In genomic region chr5:143548922-143549321, GRCm38 (mm10) we compare ENCODE assay signal across 7 mouse cellular contexts. TPM values are rescaled to one million over a fixed set of nuclear protein-coding genes. Genes with fewer than 3 reads are reported as not detected.
DNase-seq lines count a peak whose midpoint lies in the region; ATAC-seq and TF ChIP-seq lines count a peak whose summit lies in the region.
"Not testable (repeated sequence)": the region's sequence is repeated elsewhere in the genome, so short reads cannot be mapped to it uniquely, and the experiment has no call there.

No protein-coding gene starts in this region.

- not testable (repeated sequence) for H3K36me3 ChIP-seq in embryonic facial prominence, embryonic 13.5 days; heart, embryonic 12.5 days; intestine, postnatal 0 days (ENCODE audit: control insufficient read depth, insufficient read depth); liver, adult 2 months (ENCODE audit: control insufficient read depth, insufficient read depth, low read length); midbrain, embryonic 11.5 days (ENCODE audit: control insufficient read depth, insufficient read depth, low read length)

- H3K27me3 ChIP-seq in embryonic facial prominence, embryonic 13.5 days; heart, embryonic 12.5 days (replicated peaks); intestine, postnatal 0 days (replicated peaks; ENCODE audit: control insufficient read depth, insufficient read depth, low read length); liver, adult 2 months (ENCODE audit: control insufficient read depth, insufficient read depth, low read length); midbrain, embryonic 11.5 days (ENCODE audit: control insufficient read depth, insufficient read depth, low read length): not testable (repeated sequence)

- H3K79me2 ChIP-seq in liver, adult 2 months (ENCODE audit: control insufficient read depth, insufficient read depth, low read length): not testable (repeated sequence)

- DNase-seq in R1 (ENCODE audit: low read depth, low spot score): peak; percentile 37
- not testable (repeated sequence) for DNase-seq in liver, adult 2 months (ENCODE audit: extremely low read depth, low read depth, low spot score)
- peak; percentile 86 for DNase-seq in midbrain, embryonic 11.5 days (ENCODE audit: low spot score, missing footprints)
- DNase-seq in retina, postnatal 1 day: peak; percentile 19

- H3K4me1 ChIP-seq in embryonic facial prominence, embryonic 13.5 days: peaks cover 24% of the 10 kb centered on the region
- H3K4me1 ChIP-seq in heart, embryonic 12.5 days (replicated peaks): peaks cover 14% of the 10 kb centered on the region
- not testable (repeated sequence) for H3K4me1 ChIP-seq in intestine, postnatal 0 days (replicated peaks; ENCODE audit: control insufficient read depth, insufficient read depth, low read length); liver, adult 2 months (ENCODE audit: control insufficient read depth, insufficient read depth, low read length)
- H3K4me1 ChIP-seq in midbrain, embryonic 11.5 days (ENCODE audit: control insufficient read depth, insufficient read depth, low read length): peaks cover 10% of the 10 kb centered on the region

- peak overlapping the region; percentile 59 for H3K4me3 ChIP-seq in embryonic facial prominence, embryonic 13.5 days
- peak overlapping the region; percentile 71 for H3K4me3 ChIP-seq in heart, embryonic 12.5 days
- peak overlapping the region; percentile 43 for H3K4me3 ChIP-seq in intestine, postnatal 0 days (ENCODE audit: low read depth, low read length)
- H3K4me3 ChIP-seq in liver, adult 2 months (ENCODE audit: insufficient read depth, low read depth, low read length): peak overlapping the region; percentile 53
- H3K4me3 ChIP-seq in midbrain, embryonic 11.5 days (ENCODE audit: low read depth, low read length): peak overlapping the region; percentile 75

- TF ChIP-seq POLR2A in liver, adult 2 months (IDR thresholded peaks at IDR 0.05; ENCODE audit: extremely low read depth, insufficient read depth, low read length): not testable (repeated sequence)

- H3K9me3 ChIP-seq in embryonic facial prominence, embryonic 13.5 days; heart, embryonic 12.5 days (replicated peaks); intestine, postnatal 0 days (ENCODE audit: control insufficient read depth); midbrain, embryonic 11.5 days (ENCODE audit: control insufficient read depth, low read length): not testable (repeated sequence)

- peak overlapping the region; percentile 74 for H3K27ac ChIP-seq in embryonic facial prominence, embryonic 13.5 days
- peak overlapping the region; percentile 82 for H3K27ac ChIP-seq in heart, embryonic 12.5 days (ENCODE audit: poor library complexity, severe bottlenecking)
- 0 out of 2 replicates have a peak overlapping the region, but pooled peaks have one; percentile 1 for H3K27ac ChIP-seq in intestine, postnatal 0 days (ENCODE audit: low read depth, low read length)
- H3K27ac ChIP-seq in liver, adult 2 months (replicated peaks; ENCODE audit: insufficient read depth, low read depth, low read length); midbrain, embryonic 11.5 days (ENCODE audit: low read depth, low read length): not testable (repeated sequence)

- not testable (repeated sequence) for TF ChIP-seq CTCF in intestine, postnatal 0 days (IDR thresholded peaks at IDR 0.05; ENCODE audit: low read depth); liver, adult 2 months (IDR thresholded peaks at IDR 0.05; ENCODE audit: low read depth, low read length)

- H3K4me2 ChIP-seq in embryonic facial prominence, embryonic 13.5 days: peak overlapping the region; percentile 81
- peak overlapping the region; percentile 90 for H3K4me2 ChIP-seq in heart, embryonic 12.5 days
- peak overlapping the region; percentile 69 for H3K4me2 ChIP-seq in intestine, postnatal 0 days (replicated peaks; ENCODE audit: low read depth)
- peak overlapping the region; percentile 85 for H3K4me2 ChIP-seq in midbrain, embryonic 11.5 days

- peak overlapping the region; percentile 88 for H3K9ac ChIP-seq in embryonic facial prominence, embryonic 13.5 days
- H3K9ac ChIP-seq in heart, embryonic 12.5 days: peak overlapping the region; percentile 90
- H3K9ac ChIP-seq in intestine, postnatal 0 days (ENCODE audit: low read depth, low read length): peak overlapping the region; percentile 55
- peak overlapping the region; percentile 70 for H3K9ac ChIP-seq in liver, adult 2 months (ENCODE audit: low read depth, low read length)
- H3K9ac ChIP-seq in midbrain, embryonic 11.5 days (ENCODE audit: low read length): peak overlapping the region; percentile 84

- WGBS in embryonic facial prominence, embryonic 13.5 days: under 1% methylated on average over 27 of the region's 28 CpGs
- 0% methylated on average over 23 of the region's 28 CpGs for WGBS in heart, embryonic 12.5 days
- WGBS in intestine, postnatal 0 days: 0% methylated on average over 15 of the region's 28 CpGs
- WGBS in liver, adult 2 months: 4% methylated on average over 16 of the region's 28 CpGs
- WGBS in midbrain, embryonic 11.5 days: under 1% methylated on average over 15 of the region's 28 CpGs

- ATAC-seq in embryonic facial prominence, embryonic 13.5 days (ENCODE audit: insufficient number of reproducible peaks, insufficient read depth, low FRiP score, low TSS enrichment, low read depth): peak; percentile 49
- ATAC-seq in heart, embryonic 12.5 days (ENCODE audit: insufficient number of reproducible peaks, low FRiP score): 0 out of 2 replicates have a peak, but pooled peaks have one; percentile 2
- ATAC-seq in intestine, postnatal 0 days: peak; percentile 25
- ATAC-seq in midbrain, embryonic 11.5 days (ENCODE audit: low FRiP score): peak; percentile 57

RNA-seq across cellular contexts. Expression of gene Rac1, which starts 21.1 kb away (rescaled TPM):
- polyA plus RNA-seq in embryonic facial prominence, embryonic 13.5 days (2015; fragmentation: Nextera tagmentation; extraction: Ambion mirVana): 439 and 458 TPM in 2 replicates
- 401 and 418 TPM in 2 replicates for polyA plus RNA-seq in heart, embryonic 12.5 days (2016; fragmentation: Nextera tagmentation; extraction: Ambion mirVana)
- polyA plus RNA-seq in intestine, postnatal 0 days (2015; fragmentation: Nextera tagmentation; extraction: Ambion mirVana): 375 and 413 TPM in 2 replicates
- 38.6 and 69.0 TPM in 2 replicates for total RNA-seq in liver, adult 2 months (2014; rRNA removed)
- 99.8 and 114 TPM in 2 replicates for polyA plus RNA-seq in liver, adult 2 months (2012; rRNA removed)
- polyA plus RNA-seq in midbrain, embryonic 11.5 days (2014; fragmentation: Nextera tagmentation; extraction: Ambion mirVana): 480 and 494 TPM in 2 replicates

Comparison
In these comparisons a context has a peak if more than half of its experiments do, and no peak if none do; other contexts are left out.
1. ATAC-seq: peak in every context shown above with its lines; median percentile 57 in midbrain, embryonic 11.5 days; 49 in embryonic facial prominence, embryonic 13.5 days; 25 in intestine, postnatal 0 days; 2 in heart, embryonic 12.5 days.